Mouse (Mus musculus) gastrocnemius, postnatal 4 days (tissue): ENCODE measurements around the gene Amz1. TPM values are rescaled to one million over a fixed set of nuclear protein-coding genes. Genes with fewer than 3 reads are reported as not detected.

Experiments used
- DNase-seq, 2 experiments: peaks; one replicate each; pipeline ENCODE4 v3.0.0; 2021 to 2022; ENCODE audit warnings: low spot score in 2 of 2, mixed read lengths in 2 of 2
- total RNA-seq, 2 experiments: library from RNA; stranded (reverse); gene quantifications; 2 replicates each; pipeline ENCODE4 v1.2.3; 2021

Gene Amz1
- total RNA-seq, 2 experiments from 2014 or later: 0.39 to 0.62 TPM

- DNase-seq: no peak
Measured at GRCm38 (mm10) chr5:140722121-140722520, 1.8 kb upstream of the Amz1 start.

DNA sequence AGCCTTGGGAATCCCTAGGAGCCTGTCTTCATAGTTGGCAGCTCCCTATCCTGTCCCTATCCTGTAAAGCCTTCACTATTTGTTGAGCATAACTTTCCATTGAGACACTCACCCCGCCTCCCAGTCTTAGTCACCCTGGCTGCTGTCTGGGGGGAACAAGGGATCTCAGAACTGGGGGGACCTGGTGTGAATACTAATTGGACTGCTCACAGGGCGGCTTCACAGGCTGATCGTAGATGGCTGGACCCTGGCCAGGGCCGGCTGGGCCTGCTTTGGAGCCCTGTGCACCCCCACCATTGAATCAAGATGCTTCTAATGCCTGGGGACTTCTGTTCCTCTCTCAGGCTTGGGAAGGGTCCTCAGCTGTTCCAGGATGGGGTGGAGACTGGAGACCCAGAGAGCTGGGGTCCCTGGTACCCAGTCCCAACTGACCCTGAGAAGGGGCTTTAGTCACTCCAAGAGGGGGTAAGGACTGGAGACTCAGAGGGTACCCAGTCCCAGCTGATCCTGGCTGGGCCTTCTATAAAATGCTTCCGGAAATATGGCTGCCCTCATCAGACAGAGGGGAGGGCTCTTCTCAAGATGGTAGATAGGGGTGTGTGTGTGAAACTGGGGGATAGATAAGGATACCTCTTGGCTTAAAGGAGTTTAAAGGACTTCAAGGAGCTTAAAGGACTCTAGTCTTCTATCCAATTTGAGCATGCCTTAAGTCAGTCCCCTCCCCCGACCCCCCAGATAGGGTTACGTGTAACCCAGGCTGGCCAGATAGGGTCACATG, 2.3 kb downstream of the Amz1 start:
- no peak for DNase-seq

- DNase-seq: no peak
Measured at GRCm38 (mm10) chr5:140726946-140727740, 3.2 kb downstream of the Amz1 start.

DNA sequence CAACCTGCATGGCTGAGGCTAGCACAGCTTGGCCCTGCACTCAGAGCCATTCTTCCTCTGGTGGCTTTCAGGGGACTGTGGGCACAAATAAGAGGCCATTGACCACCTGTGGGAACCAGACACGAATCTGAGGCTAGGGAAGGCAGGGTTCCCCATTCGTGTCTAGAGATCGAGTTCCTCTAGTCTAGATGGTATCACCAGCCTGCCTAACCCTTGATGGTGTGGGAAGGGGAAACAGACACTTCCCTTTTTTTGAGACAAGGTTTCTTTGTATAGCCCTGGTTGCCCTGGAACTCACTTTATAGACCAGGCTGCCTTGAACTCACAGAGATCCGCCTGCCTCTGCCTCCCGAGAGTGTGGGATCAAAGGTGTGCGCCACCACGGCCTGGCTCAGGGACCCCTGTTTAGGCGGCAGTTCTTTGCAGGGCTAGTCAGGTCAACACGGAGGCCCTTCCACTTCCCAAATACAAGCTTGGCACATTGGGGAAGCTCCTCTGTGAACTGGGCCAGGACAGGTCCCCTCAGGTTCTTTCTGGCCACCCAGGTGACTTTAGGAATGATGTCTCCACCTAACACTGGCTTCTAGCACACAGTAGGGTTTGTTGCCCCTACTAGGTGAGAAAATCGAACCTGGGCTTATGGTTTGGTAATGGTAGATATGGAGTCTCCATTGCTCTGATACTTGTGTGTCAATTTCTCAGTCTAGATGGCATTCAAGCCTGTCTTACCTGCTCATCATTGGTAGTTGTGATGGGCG, 7.3 kb downstream of the Amz1 start:
- no peak for DNase-seq

DNA sequence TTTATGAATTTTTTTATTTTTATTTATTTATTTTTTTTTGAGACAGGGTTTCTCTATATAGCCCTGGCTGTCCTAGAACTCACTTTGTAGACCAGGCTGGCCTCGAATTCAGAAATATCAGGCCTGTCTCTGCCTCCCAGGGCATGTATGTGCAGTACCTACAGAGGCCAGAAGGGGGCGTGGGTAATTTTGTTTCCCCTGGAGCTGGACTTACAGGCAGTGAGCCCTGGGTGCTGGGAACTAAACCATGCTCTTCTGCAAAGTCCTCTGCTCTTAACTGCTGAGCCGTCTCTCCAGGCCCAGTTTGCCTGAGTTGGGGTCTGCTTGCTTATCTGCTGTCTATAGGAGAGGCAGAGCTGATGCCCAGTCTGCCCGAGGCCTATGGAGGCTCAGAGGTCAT, 8.3 kb downstream of the Amz1 start:
- no peak for DNase-seq

GRCm38 (mm10) chr5:140733336-140733735, 9.4 kb downstream of the Amz1 start:
- DNase-seq: no peak

DNA sequence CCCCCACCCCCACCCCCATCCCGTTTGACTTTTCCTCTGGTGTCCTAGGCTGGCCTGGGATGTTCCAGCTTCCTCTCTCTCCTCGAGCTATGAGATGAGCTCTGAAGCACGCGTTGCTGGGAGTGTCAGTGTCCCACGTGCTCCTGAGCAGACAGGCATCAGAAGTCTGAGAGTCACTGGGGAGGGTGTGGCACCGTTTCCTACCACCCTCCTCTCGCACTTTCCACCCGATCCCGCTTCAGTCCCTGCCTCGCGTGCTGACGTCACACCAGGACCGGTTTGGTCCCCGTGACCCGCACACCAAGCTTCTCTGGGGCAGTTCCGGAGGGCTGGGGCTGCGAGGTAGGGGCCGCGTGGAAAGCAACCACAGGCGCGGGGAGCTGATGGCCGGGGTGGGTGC, 11.4 kb downstream of the Amz1 start:
- DNase-seq: no peak

DNA sequence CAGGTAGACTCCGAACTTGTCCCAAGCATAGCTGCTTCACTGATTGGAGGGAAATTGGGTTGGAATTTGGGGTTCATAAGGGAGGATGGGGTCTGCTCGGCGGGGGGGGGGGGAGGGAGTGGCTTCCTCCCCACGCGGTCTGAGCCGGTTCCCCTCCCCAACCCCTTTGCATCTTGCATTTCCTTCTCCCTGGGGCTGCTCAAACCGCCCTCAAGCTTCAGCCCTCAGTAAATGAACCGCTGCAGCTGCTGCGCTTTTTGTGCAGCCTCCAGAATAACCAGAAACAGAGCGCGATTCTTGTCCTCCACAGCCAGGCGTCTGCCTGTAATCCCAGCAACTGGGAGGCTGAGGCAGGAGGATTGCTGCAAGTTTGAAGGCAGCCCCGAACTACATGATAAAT, 12.2 kb downstream of the Amz1 start:
- no peak for DNase-seq

DNA sequence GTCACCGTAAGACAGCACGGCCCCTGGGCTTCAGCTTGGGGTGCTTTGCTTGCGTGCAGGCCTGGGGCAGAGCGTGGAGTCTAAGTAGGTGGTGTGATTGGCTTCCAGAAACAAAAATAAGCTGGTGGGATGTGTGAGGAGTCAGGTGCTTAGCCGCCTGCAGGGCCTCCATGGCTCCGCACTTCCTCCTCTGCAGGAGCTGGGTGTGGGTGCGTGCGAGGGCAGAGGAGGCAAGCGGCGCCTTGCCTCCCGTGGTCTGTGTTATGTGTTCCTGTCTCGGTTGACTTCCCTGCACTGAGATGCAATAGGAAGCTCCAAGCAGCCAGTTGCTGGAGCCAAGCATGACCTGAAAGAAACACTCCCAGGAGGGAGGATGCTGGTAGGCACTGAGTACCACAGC, 15.9 kb downstream of the Amz1 start:
- DNase-seq: no peak

- no peak for DNase-seq
Measured at GRCm38 (mm10) chr5:140741040-140741439, 17.1 kb downstream of the Amz1 start.

DNA sequence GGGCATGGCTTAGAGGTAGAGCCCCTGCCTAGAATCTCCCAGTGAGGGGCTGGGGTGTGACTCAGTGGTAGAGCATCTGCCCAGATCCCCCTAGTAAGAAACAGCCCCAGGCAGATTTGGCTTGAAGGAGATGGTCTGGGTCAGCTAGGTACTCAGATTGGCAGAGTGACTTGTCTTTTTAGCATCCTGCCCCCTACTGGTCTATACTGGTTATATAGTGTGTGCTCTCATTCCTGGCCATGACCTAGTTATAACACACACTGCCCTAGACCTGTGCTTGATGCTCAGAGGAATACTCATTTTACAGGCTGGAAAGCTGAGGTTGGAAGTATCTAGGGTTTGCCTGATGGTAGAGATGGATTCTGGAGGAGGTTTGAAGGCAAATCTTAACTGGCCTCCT, 17.9 kb downstream of the Amz1 start:
- DNase-seq: no peak

GRCm38 (mm10) chr5:140743706-140744131, 19.8 kb downstream of the Amz1 start:
- DNase-seq: no peak

DNA sequence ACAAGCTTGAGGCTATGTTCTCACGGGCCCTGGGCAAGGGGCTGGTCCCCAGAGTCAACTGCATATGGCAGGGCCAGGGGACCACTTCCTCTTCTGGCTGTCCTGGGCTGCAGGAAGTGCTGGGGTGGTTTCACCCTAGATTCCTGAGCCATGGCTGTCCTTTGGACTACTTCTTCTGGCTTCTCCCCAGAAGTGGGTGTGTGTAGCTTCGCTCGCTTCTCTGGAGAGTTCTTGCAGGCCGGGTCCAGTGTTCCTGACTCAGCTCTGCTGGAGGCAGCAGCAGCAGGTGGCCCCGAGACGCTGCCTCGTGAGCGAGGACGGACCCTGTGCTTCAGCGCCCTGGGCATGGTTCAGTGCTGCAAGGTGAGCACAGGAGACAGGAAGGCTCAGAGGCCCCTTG, 24.5 kb downstream of the Amz1 start:
- no peak for DNase-seq

DNA sequence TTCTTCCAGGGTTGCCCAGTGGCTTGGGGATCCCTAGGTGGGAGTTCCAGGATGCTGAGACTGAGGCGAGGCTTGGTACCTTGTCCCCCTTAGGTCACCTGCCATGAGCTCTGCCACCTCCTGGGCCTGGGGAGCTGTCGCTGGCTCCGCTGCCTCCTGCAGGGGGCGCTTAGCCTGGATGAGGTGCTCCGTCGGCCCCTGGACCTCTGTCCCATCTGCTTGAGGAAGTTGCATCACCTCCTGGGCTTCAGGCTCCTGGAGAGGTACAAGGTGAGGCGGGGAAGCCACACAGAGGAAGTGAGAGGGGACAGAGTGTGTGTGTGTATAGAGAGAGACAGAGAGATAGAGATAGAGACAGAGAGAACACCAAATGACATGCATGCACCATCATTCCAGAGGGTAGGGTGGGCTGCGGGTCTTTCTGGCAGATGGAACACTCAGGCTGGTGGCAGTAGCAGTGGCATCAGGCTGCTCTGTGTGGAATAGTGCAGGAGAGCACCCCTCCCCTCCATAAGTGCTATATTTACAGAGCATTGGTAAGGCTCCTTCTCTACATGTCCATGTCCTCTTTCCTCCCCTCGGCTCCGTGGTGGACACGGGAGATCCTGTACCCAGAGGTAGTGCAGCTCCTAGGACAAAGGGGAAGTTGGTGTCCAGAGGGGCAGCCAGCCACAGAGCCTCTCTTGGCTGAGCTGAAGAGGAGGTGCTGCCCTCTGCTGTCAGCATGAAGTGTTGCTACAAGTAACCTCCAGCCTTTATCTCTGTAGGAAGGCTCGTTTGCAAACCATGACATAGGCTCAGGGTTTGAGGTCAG, 25.3 kb downstream of the Amz1 start:
- peak; percentile 52 to 79 for DNase-seq

DNA sequence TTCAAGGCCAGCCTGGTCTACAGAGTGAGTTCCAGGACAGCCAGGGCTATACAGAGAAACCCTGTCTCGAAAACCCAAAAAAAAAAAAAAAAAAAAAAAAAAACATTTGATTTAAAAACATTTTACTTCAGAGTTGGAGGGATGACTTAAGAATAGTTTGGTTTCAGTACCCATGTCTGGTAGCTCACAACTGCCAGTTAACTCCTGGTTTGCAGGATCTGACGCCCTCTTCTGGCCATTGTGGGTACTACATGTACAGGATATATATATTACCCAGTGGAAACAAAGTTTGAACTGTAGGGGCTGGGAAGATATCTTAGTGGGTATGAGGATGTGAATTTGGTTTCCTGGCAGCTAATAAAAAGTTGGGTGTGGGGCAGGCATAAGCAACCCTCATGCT, 27.0 kb downstream of the Amz1 start:
- no peak for DNase-seq

GRCm38 (mm10) chr5:140752041-140752440, 28.1 kb downstream of the Amz1 start:
- no peak for DNase-seq

GRCm38 (mm10) chr5:140752639-140753038, 28.7 kb downstream of the Amz1 start:
- DNase-seq: no peak

DNA sequence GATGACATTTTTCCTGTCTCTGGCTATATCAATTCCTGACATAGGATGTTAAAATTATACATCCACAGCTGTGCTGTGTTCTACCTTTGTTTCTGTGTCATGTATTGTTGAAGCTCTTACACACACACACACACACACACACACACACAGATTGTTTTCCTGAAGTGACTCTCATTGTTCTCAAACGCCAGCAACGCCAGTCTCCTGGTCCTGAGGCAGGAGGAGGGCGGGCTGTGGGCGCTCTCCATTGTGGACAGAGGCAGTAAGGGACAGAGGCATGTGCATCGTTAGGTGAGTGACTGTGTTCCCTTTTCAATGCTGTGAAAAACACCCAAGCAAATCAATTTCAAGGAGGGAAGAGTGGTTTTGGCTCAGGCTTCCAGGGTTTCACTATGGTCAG, 29.3 kb downstream of the Amz1 start:
- DNase-seq: no peak

DNA sequence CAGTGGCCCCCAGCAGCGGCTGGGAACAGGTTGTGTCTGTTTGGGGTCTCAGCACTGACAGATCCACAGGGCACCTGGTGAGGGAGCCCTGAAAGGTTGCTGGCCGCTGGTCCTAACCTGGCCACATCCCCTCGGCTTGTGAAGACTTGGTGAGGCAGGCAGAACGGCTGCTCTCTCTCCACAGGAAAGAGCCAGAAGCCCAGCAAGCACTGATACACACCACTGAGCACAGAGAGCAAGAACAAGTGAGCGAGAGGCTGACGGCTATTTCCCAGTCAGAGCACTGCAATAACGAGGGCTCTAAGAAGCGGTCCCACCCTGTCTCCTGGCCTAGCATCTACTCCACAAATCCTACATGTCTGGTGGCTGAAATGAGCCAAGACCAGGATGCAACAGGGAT, 34.9 kb downstream of the Amz1 start:
- DNase-seq: no peak

GRCm38 (mm10) chr5:140762540-140762939, 38.6 kb downstream of the Amz1 start:
- no peak for DNase-seq
